Mouse (Mus musculus) testis, adult 2 months (tissue): ENCODE results near the gene 4930503B20Rik.

Source experiments
- CTCF ChIP-seq: fragments of 200-500 bp; IDR thresholded peaks from 2 replicates; pipeline ENCODE4 v1.5.1; 2012; ENCODE audit warnings: low read depth, mild to moderate bottlenecking, inconsistent platforms, low read length, moderate library complexity; ENCODE audit not compliant: control insufficient read depth, insufficient read depth, insufficient replicate concordance
- POLR2A ChIP-seq: fragments of 200-500 bp; IDR thresholded peaks from 2 replicates; pipeline ENCODE4 v1.6.1; 2012; ENCODE audit warnings: low read depth, mild to moderate bottlenecking, inconsistent platforms, low read length, moderate library complexity; ENCODE audit not compliant: control insufficient read depth

- no peak for TF ChIP-seq POLR2A
- no peak for TF ChIP-seq CTCF
These were observed 51.8 kb downstream of the 4930503B20Rik start for GRCm38 (mm10) chr3:146599198-146599900.
